Mouse (Mus musculus) neural tube, embryonic 10.5 days (tissue): ENCODE results near the gene Nuak1.
"Not testable (repeated sequence)": the region's sequence is repeated elsewhere in the genome, so short reads cannot be mapped to it uniquely, and the experiment has no call there.

Experiments
- DNase-seq: peaks from one replicate; pipeline ENCODE4 v3.0.0-alpha.2; 2017; ENCODE audit warnings: low spot score; ENCODE audit errors: extremely low spot score

The Nuak1 gene

DNA sequence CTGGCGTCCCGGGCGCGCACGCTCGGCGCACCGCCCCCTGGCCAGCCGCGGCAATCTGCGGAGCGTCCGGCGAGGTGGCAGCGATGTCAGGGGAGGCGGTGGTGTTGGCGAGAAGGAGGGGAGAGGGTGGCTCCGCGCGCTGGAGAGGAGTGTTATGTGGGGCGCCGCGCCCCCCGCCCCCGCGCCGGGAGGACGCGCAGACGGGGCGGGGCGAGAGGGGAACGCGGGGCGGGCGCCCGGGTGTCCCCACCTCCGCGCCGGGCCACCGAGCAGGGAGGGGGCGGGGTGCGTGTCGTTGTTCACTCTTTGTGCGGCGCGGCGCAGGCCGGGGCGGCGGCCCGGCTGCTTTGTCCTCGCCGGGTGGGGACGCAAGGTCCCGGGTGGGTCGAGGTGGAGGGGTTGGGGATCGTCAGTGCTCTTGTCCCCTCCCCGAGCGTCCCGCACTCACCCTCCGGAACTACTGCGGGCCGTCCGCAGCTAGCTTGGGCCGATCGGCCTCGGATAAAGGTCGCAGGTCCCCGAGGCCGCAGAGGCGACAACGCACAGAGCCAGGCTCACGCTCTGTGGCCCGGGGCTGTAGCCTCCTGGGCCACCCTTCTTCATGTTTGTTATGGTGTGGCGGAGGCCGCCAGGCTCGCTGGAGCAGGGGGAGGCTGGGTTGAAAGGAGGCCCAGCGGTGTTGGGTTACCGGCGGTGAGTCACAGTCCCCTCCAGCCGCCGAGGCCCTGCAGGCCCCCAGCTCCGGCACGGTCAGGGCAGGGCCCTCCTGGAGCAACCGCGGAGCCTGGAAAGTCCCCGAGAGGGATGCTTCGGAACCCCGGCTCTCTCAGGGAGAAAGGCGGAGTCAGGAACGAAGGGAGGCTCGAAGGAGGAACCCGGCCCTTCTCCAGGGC, at the start of gene Nuak1:
TSS of gene Nuak1 (minus strand) at position 57 of the 893 bp plus-strand sequence.
- DNase-seq, result peak; percentile 88

DNA sequence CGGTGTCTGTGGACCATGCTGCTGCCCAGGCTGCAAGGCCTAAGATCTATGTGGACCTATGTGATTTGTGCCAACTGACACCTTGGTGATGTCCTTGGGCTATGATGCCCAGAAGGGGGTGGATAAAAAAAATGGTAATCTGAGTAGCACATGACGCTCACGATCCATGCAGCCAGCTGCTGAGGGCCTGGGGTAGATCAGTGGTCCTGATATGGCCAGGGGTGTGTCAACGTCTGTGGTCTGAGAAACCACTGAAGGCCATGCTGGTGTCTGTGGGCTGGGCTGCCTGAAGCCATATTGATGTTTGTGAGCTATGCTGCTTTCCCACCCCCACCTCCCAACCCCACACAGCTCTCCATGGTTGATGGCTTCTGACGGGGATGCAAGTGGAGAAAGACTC, 49.7 kb upstream of the Nuak1 start:
- no peak for DNase-seq

GRCm38 (mm10) chr10:84488315-84488714, 47.9 kb upstream of the Nuak1 start:
- peak; percentile 43 for DNase-seq

DNA sequence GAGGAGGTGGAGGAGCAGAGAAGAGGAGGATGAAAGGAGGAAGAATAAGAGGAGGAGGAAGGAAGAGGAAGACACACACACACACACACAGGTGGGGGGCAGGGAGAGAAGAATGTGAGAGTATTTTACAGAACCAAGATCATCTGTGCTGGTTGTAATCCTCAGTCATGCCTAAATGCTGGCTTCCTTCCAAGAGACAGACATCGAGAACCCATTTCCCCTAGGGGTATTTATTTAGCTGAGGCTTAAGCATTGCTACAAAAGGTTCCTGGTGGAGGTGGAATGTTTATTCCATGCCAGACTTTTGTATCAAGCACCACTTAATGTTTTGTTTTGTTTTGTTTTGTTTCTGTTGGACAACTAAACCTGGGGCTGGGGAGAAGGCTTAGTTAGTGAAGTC, 44.3 kb upstream of the Nuak1 start:
- no peak for DNase-seq

GRCm38 (mm10) chr10:84483553-84483952, 43.2 kb upstream of the Nuak1 start:
- no peak for DNase-seq

GRCm38 (mm10) chr10:84483069-84483468, 42.7 kb upstream of the Nuak1 start:
- no peak for DNase-seq

DNA sequence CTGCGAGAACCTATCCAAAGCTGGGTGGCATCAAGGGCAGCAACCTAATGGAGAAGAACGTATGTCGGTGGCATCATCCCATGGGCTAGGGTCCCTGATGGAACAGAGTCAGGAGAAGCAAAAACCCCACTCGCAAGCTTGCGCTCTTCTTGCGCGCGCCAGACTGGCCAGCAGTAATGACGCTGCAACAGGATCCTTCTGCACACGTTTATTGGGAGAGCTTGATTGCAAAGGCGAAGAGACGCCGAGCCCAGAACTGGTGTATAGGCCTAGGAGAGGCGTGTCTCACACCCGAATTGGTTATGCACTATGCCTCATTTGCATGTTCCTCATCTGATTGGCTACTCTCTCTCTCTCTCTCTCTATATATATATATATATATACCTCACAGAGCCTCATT, 42.0 kb upstream of the Nuak1 start:
- DNase-seq, result not testable (repeated sequence)

GRCm38 (mm10) chr10:84481327-84481671, 40.9 kb upstream of the Nuak1 start:
- no peak for DNase-seq

GRCm38 (mm10) chr10:84480667-84481326, 40.4 kb upstream of the Nuak1 start:
- DNase-seq, result no peak

GRCm38 (mm10) chr10:84480146-84480545, 39.7 kb upstream of the Nuak1 start:
- DNase-seq, result no peak

DNA sequence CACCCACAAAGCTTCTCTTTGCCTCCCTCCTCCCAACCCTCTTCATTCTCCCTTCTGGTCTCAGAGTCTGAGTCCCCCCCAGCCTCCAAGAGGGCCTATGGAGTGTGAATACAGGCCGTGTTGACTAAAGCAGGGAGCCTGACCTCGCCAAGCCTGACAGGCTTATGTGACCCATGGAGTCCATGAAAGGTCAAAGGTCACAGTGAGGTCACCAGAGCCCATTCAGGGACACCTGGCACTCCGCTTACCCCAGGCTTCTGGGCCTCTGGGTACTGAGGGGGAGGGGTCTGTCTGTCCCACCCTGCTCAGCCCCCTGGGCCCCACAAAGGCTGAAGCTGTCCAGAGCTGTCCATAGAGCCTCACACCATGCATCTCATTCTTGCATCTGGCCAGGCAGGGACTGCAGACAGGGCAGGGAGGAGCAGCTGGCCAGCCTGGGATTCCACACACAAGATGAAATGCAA, 37.2 kb upstream of the Nuak1 start:
- peak; percentile 88 for DNase-seq

GRCm38 (mm10) chr10:84477045-84477612, 36.7 kb upstream of the Nuak1 start:
- peak; percentile 50 for DNase-seq

DNA sequence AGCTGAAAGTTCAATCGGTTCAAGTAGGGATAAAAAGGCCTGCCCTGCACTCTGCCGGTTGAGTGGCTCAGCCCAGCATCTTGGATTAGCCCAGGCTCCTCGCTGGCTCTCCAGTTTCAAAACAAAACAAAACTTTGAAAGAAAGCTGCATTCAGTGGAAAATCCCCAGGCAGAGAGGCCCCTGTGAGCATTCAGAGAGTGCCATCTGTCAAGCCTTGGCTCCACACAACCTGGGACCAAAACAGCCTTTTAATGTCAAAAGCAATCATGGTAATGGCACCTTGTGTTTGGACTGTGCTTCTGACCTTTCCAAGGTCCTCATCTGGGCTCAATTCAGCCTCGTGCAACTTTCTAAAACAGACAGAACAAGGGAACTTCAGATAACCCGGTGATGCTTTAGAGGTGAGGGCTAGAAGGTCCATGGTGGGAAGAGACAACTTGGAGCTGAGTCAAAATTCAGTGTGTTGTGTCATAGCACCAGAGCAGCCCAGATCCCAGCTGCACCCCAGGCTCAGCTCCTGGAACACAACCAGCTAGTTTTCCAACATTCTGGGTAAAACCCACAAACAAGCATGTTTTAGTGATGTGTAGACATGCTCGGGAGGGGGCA, 27.3 kb upstream of the Nuak1 start:
- DNase-seq, result peak; percentile 17

GRCm38 (mm10) chr10:84465511-84465910, 25.1 kb upstream of the Nuak1 start:
- DNase-seq, result no peak

GRCm38 (mm10) chr10:84460420-84461101, 20.2 kb upstream of the Nuak1 start:
- no peak for DNase-seq

DNA sequence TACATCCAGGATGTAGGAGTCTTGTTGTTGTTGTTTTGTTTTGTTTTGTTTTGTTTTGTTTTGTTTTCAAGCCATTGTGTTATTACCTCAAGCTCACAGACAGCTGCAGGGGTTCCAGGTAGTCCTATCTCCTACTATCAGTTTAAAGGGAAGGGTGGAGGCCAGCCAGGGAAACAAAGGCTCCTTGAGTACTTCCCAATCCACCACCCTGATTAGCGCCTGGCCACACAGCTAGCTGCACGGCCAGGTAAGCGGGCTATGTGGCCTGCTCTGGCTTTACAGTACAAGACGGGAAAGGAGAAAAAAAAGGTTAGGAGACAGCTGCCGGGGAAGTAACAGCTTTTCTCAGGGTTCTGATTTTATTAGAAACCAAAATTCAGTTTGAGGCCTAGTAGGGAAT, 17.7 kb upstream of the Nuak1 start:
- DNase-seq, result no peak

DNA sequence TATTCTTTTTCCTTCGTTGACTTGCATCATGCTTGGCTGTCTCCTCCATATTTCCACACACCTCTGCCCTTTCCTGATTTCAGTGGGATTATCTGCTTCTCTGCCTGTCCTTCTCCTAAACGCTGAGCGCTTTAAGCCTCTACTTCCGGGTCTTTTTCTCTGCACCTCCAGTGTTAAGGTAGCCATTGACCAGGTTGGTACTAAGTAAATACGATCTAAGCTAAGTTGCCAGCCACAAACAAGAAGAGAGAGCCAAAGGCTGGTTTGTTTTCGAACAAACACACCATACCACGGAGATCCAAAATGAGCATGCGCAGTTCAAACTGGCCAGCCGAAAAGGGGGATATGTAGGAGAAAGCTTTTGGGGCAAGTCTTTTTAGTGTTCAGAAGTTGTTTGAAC, 17.1 kb upstream of the Nuak1 start:
- no peak for DNase-seq

GRCm38 (mm10) chr10:84456632-84457320, 16.4 kb upstream of the Nuak1 start:
- no peak for DNase-seq

DNA sequence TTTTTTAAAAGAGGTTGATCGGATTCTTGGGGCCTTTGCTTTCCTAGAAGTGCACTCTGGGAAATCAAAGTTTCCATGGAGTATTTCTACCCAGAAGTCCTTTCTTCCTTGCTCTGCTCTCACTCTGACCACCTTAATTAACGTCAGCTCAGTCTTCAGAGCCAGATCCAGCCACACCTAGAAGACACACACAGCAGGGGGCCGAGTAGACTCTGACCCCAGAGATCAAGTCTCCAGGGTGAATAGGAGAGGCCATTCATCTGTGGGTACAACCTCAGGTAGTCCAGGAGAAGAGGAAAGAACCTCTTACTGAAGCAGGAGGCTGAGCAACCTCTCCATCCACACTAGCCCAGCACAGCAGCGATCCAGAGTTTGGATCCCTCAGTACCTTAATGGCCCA, 11.5 kb upstream of the Nuak1 start:
- DNase-seq, result no peak

DNA sequence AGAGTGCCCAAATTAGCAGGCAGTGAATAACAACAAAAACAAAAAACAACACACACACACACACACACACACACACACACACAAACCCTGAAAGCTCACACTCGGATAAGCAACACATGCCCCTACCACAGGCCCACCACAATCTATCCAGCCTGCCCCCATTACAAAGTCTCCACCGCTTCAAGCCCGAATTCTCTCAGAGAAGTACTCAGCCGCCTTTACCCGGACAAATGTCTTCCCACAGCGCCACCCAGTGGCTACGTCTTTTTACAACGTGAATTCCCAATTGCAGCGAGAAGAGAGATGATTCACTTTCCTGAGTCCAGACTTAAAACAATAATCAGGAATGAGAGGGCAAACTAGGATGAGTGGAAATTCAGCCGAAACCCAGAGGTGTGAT, 10.3 kb upstream of the Nuak1 start:
- DNase-seq, result peak; percentile 88

- DNase-seq, result no peak
Measured at GRCm38 (mm10) chr10:84449733-84450132, 9.3 kb upstream of the Nuak1 start.
